Mouse (Mus musculus): ENCODE results near the gene Agrn. TPM values are rescaled to one million over a fixed set of nuclear protein-coding genes. Genes with fewer than 3 reads are reported as not detected.
"Not testable (repeated sequence)": the region's sequence is repeated elsewhere in the genome, so short reads cannot be mapped to it uniquely, and the experiment has no call there.

Gene Agrn
- total RNA-seq, 2 experiments from 2014 or later: 6.9 to 8.0 TPM

GRCm38 (mm10) chr4:156177630-156178029 is 19.7 kb downstream of the Agrn start:
- Histone ChIP-seq H3K27ac (no peak overlapping the region), H3K4me3 (no peak overlapping the region)
- no peak for TF ChIP-seq CTCF (IDR thresholded peaks at IDR 0.05)
- intact Hi-C loops (cut with DNase I): no loop called here
- no peak for DNase-seq

- TF ChIP-seq CTCF (IDR thresholded peaks at IDR 0.05): no peak
- intact Hi-C loops (cut with DNase I): no loop called here
- H3K4me3 ChIP-seq: no peak overlapping the region
These were observed 25.5 kb downstream of the Agrn start for GRCm38 (mm10) chr4:156171828-156172227.

GRCm38 (mm10) chr4:156169129-156169528 is 28.2 kb downstream of the Agrn start:
- H3K4me3 ChIP-seq: no peak overlapping the region
- no peak for TF ChIP-seq CTCF (IDR thresholded peaks at IDR 0.05)
- DNase-seq: no peak
- intact Hi-C loops (cut with DNase I): no loop called here
- no peak overlapping the region for H3K27ac ChIP-seq

More at GRCm38 (mm10) chr4:156171828-156172227, 25.5 kb downstream of the Agrn start:
- peak; percentile 42 for DNase-seq
- peak overlapping the region; percentile 72 for H3K27ac ChIP-seq

- intact Hi-C loops (cut with DNase I): no loop called here
- H3K4me3 ChIP-seq: no peak overlapping the region
- DNase-seq: no peak
- no peak overlapping the region for H3K27ac ChIP-seq
- TF ChIP-seq CTCF (IDR thresholded peaks at IDR 0.05): no peak
These were observed 28.7 kb downstream of the Agrn start for GRCm38 (mm10) chr4:156168611-156169010.

- H3K27ac ChIP-seq: no peak overlapping the region
- no peak for TF ChIP-seq CTCF (IDR thresholded peaks at IDR 0.05)
- no peak for DNase-seq
- no peak overlapping the region for H3K4me3 ChIP-seq
- intact Hi-C loops (cut with DNase I): no loop called here
These were observed 30.8 kb downstream of the Agrn start for GRCm38 (mm10) chr4:156166477-156166876.

- no peak for DNase-seq
- TF ChIP-seq CTCF (IDR thresholded peaks at IDR 0.05): no peak
- intact Hi-C loops (cut with DNase I): no loop called here
- Histone ChIP-seq H3K27ac (no peak overlapping the region), H3K4me3 (no peak overlapping the region)
These were observed 42.5 kb downstream of the Agrn start for GRCm38 (mm10) chr4:156154771-156155170.

- H3K27ac ChIP-seq; DNase-seq; intact Hi-C loops (cut with DNase I); H3K4me3 ChIP-seq: not testable (repeated sequence)
These were observed 46.4 kb downstream of the Agrn start for GRCm38 (mm10) chr4:156150887-156151286.

GRCm38 (mm10) chr4:156136285-156137100 is 60.8 kb downstream of the Agrn start:
- no peak for TF ChIP-seq CTCF (IDR thresholded peaks at IDR 0.05)
- intact Hi-C loops (cut with DNase I): no loop called here

GRCm38 (mm10) chr4:156135801-156136200 is 61.5 kb downstream of the Agrn start:
- H3K4me3 ChIP-seq: no peak overlapping the region
- no peak for DNase-seq
- intact Hi-C loops (cut with DNase I): no loop called here
- no peak for TF ChIP-seq CTCF (IDR thresholded peaks at IDR 0.05)
- H3K27ac ChIP-seq: no peak overlapping the region

More at GRCm38 (mm10) chr4:156136285-156137100, 60.8 kb downstream of the Agrn start:
- DNase-seq: no peak
- no peak overlapping the region for H3K27ac ChIP-seq
- H3K4me3 ChIP-seq: no peak overlapping the region

GRCm38 (mm10) chr4:156135112-156135511 is 62.2 kb downstream of the Agrn start:
- intact Hi-C loops (cut with DNase I): no loop called here
- H3K4me3 ChIP-seq: no peak overlapping the region
- TF ChIP-seq CTCF (IDR thresholded peaks at IDR 0.05): no peak
- no peak overlapping the region for H3K27ac ChIP-seq
- DNase-seq: no peak

- no peak for DNase-seq
- Histone ChIP-seq H3K27ac (no peak overlapping the region), H3K4me3 (no peak overlapping the region)
- no peak for TF ChIP-seq CTCF (IDR thresholded peaks at IDR 0.05)
- intact Hi-C loops (cut with DNase I): no loop called here
These were observed 63.2 kb downstream of the Agrn start for GRCm38 (mm10) chr4:156133943-156134605.

- no peak for TF ChIP-seq CTCF (IDR thresholded peaks at IDR 0.05)
- no peak for DNase-seq
- intact Hi-C loops (cut with DNase I): no loop called here
- H3K4me3 ChIP-seq: no peak overlapping the region
- H3K27ac ChIP-seq: peak overlapping the region; percentile 16; the same call in 1 of the 2 replicates
These were observed 64.0 kb downstream of the Agrn start for GRCm38 (mm10) chr4:156133334-156133733.

GRCm38 (mm10) chr4:156130940-156131339 is 66.3 kb downstream of the Agrn start:
- Histone ChIP-seq H3K4me3 (no peak overlapping the region), H3K27ac (no peak overlapping the region)
- intact Hi-C loops (cut with DNase I): no loop called here
- no peak for TF ChIP-seq CTCF (IDR thresholded peaks at IDR 0.05)
- no peak for DNase-seq
